Mouse (Mus musculus): ENCODE measurements around the gene Mrpl9.

DNA sequence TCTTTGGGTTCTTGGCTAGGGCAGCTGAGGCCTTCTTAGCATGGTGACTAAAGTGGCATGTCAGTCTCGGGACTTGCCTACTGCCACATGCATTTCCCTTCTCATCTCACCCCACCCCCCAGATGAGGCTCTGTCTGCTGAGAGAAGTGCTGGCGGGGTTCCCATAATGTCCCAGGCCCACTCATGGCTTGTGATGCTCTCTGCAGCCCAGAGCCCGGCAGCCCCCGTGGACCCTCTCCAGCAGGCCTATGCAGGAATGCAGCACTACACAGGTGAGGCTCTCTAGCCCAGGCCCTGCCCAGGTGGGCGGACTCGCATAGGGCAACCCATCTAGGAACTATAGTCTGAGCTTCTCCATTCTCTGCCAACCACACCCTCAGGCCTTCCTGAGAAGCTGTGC, 44.5 kb downstream of the Mrpl9 start:
- TF ChIP-seq CTCF (IDR thresholded peaks at IDR 0.05; ENCODE audit: low read depth) (no peak), EP300 (IDR thresholded peaks at IDR 0.05; ENCODE audit: low read depth) (no peak)

Measured in liver, embryonic 14.5 days (tissue).